Mouse (Mus musculus) heart, embryonic 14.5 days (tissue): Measurements from ENCODE around the gene Tnfrsf1b. TPM values are rescaled to one million over a fixed set of nuclear protein-coding genes. Genes with fewer than 3 reads are reported as not detected.
A peak's percentile ranks its signal among the peaks of the same experiment; 100 is the strongest.

Experiments
- ATAC-seq: fragments of 200-750 bp; cut with Nextera tagmentation; 2 replicates; pipeline ENCODE4 v1.8.0; 2017; ENCODE audit warnings: low read depth, moderate TSS enrichment; ENCODE audit not compliant: insufficient number of reproducible peaks, insufficient read depth, low FRiP score
- H3K27ac ChIP-seq, 2 experiments: fragments of 200-500 bp in 1 of 2; fragments of 300-500 bp in 1 of 2; sonication (generic) in 1 of 2; replicated peaks in 1 of 2; 2 replicates each; pipeline ENCODE4 v1.5.1; 2012 to 2014; ENCODE audit warnings: low read depth in 2 of 2, low read length in 2 of 2, control low read depth in 1 of 2, mild to moderate bottlenecking in 1 of 2, mixed read lengths in 1 of 2; ENCODE audit not compliant: control insufficient read depth in 1 of 2, insufficient read depth in 1 of 2
- H3K27me3 ChIP-seq: fragments of 300-500 bp; sonication (generic); 2 replicates; pipeline ENCODE4 v1.6.1; 2014; ENCODE audit warnings: mild to moderate bottlenecking, low read length, control low read depth; ENCODE audit not compliant: control insufficient read depth, insufficient read depth
- H3K36me3 ChIP-seq: fragments of 300-500 bp; sonication (generic); 2 replicates; pipeline ENCODE4 v1.6.1; 2014; ENCODE audit warnings: mild to moderate bottlenecking, control low read depth, low read length, mixed read lengths; ENCODE audit not compliant: control insufficient read depth, insufficient read depth
- H3K4me1 ChIP-seq, 2 experiments: fragments of 200-500 bp in 1 of 2; fragments of 300-500 bp in 1 of 2; sonication (generic) in 1 of 2; 2 replicates each; pipeline ENCODE4 v1.6.1; 2012 to 2014; ENCODE audit warnings: low read length in 2 of 2, control low read depth in 1 of 2, mixed read lengths in 1 of 2; ENCODE audit not compliant: control insufficient read depth in 2 of 2, insufficient read depth in 2 of 2
- H3K4me2 ChIP-seq: fragments of 300-500 bp; sonication (generic); 2 replicates; pipeline ENCODE4 v1.6.1; 2014; ENCODE audit warnings: mild to moderate bottlenecking, low read length
- H3K4me3 ChIP-seq, 2 experiments: fragments of 200-500 bp in 1 of 2; fragments of 300-500 bp in 1 of 2; sonication (generic) in 1 of 2; 2 replicates each; pipeline ENCODE4 v1.5.1; 2012 to 2014; ENCODE audit warnings: low read length in 2 of 2, mild to moderate bottlenecking in 2 of 2, control low read depth in 1 of 2, low read depth in 1 of 2, moderate library complexity in 1 of 2; ENCODE audit not compliant: control insufficient read depth in 1 of 2, insufficient read depth in 1 of 2
- H3K9ac ChIP-seq: fragments of 300-500 bp; sonication (generic); 2 replicates; pipeline ENCODE4 v1.6.1; 2014; ENCODE audit warnings: mild to moderate bottlenecking, low read length
- H3K9me3 ChIP-seq: fragments of 300-500 bp; sonication (generic); 2 replicates; pipeline ENCODE4 v1.6.1; 2016; ENCODE audit warnings: low read length, control low read depth; ENCODE audit not compliant: control insufficient read depth
- WGBS: fragments of 180-500 bp; shearing (Covaris S2); extraction: QIAGEN DNeasy Blood & Tissue Kit; methylation state at CpG from one replicate; pipeline ENCODE4 v1.1.7; 2014; 5-methylcytosine and 5-hydroxymethylcytosine counted together
- polyA plus RNA-seq: library from polyadenylated mRNA; unstranded; fragments of >200 nt; fragmentation: Nextera tagmentation; extraction: Ambion mirVana; gene quantifications from 2 replicates; pipeline ENCODE4 v1.2.1, GENCODE M21; 2014

Gene Tnfrsf1b
- polyA plus RNA-seq, 1 experiment from 2014 or later, result 3.4 TPM

GRCm38 (mm10) chr4:145278724-145279370 is 32.2 kb upstream of the Tnfrsf1b start:
- Histone ChIP-seq H3K9ac (no peak overlapping the region), H3K4me2 (no peak overlapping the region), H3K4me1 (no peaks in the 10 kb centered on the region), H3K9me3 (no peaks in the 10 kb centered on the region), H3K27ac (no peak overlapping the region), H3K27me3 (no peaks in the 10 kb centered on the region), H3K36me3 (no peaks in the 10 kb centered on the region), H3K4me3 (no peak overlapping the region)
- WGBS, result 62% methylated on average over 3 of the region's 3 CpGs
- ATAC-seq, result no peak; the same call in 1 of the 2 replicates

GRCm38 (mm10) chr4:145278231-145278630 is 31.6 kb upstream of the Tnfrsf1b start:
- Histone ChIP-seq H3K36me3 (no peaks in the 10 kb centered on the region), H3K27ac (no peak overlapping the region), H3K27me3 (no peaks in the 10 kb centered on the region), H3K9me3 (no peaks in the 10 kb centered on the region), H3K9ac (no peak overlapping the region), H3K4me1 (no peaks in the 10 kb centered on the region), H3K4me2 (no peak overlapping the region), H3K4me3 (no peak overlapping the region)
- 93% methylated on average over 2 of the region's 2 CpGs for WGBS
- ATAC-seq, result no peak

GRCm38 (mm10) chr4:145276368-145277249 is 29.9 kb upstream of the Tnfrsf1b start:
- Histone ChIP-seq H3K4me3 (no peak overlapping the region), H3K4me2 (no peak overlapping the region), H3K4me1 (no peaks in the 10 kb centered on the region), H3K27me3 (no peaks in the 10 kb centered on the region), H3K27ac (no peak overlapping the region), H3K9me3 (no peaks in the 10 kb centered on the region), H3K36me3 (no peaks in the 10 kb centered on the region), H3K9ac (no peak overlapping the region)
- WGBS, result 89% methylated on average over 6 of the region's 6 CpGs
- no peak for ATAC-seq

- Histone ChIP-seq H3K27ac (no peak overlapping the region), H3K36me3 (no peaks in the 10 kb centered on the region), H3K4me3 (no peak overlapping the region), H3K9ac (no peak overlapping the region), H3K4me1 (no peaks in the 10 kb centered on the region), H3K9me3 (no peaks in the 10 kb centered on the region), H3K4me2 (no peak overlapping the region), H3K27me3 (no peaks in the 10 kb centered on the region)
- 89% methylated on average over 5 of the region's 5 CpGs for WGBS
- no peak for ATAC-seq
Observed at GRCm38 (mm10) chr4:145274887-145275286, 28.2 kb upstream of the Tnfrsf1b start.

- H3K9ac ChIP-seq, result no peak overlapping the region
- H3K27me3 ChIP-seq, result no peaks in the 10 kb centered on the region
- no peaks in the 10 kb centered on the region for H3K9me3 ChIP-seq
- H3K4me3 ChIP-seq, result no peak overlapping the region
- no peak overlapping the region for H3K4me2 ChIP-seq
- H3K4me1 ChIP-seq, result no peaks in the 10 kb centered on the region
- no peak overlapping the region for H3K27ac ChIP-seq
- ATAC-seq, result no peak
- H3K36me3 ChIP-seq, result no peaks in the 10 kb centered on the region
- 69% methylated on average over 5 of the region's 5 CpGs for WGBS
Observed at GRCm38 (mm10) chr4:145273923-145274322, 27.3 kb upstream of the Tnfrsf1b start.

GRCm38 (mm10) chr4:145272763-145273162 is 26.1 kb upstream of the Tnfrsf1b start:
- no peaks in the 10 kb centered on the region for H3K4me1 ChIP-seq
- H3K27me3 ChIP-seq, result no peaks in the 10 kb centered on the region
- no peak for ATAC-seq
- H3K4me2 ChIP-seq, result no peak overlapping the region
- H3K9me3 ChIP-seq, result no peaks in the 10 kb centered on the region
- peak overlapping the region in 1 of 2 experiments; percentile 28; a peak in 1 of 4 replicates for H3K27ac ChIP-seq
- WGBS, result 45% methylated on average over 1 of the region's 1 CpGs
- H3K4me3 ChIP-seq, result no peak overlapping the region
- H3K36me3 ChIP-seq, result no peaks in the 10 kb centered on the region
- H3K9ac ChIP-seq, result no peak overlapping the region

GRCm38 (mm10) chr4:145271634-145272033 is 25.0 kb upstream of the Tnfrsf1b start:
- no peak overlapping the region for H3K27ac ChIP-seq
- H3K9ac ChIP-seq, result no peak overlapping the region
- WGBS, result 77% methylated on average over 4 of the region's 4 CpGs
- H3K9me3 ChIP-seq, result no peaks in the 10 kb centered on the region
- no peaks in the 10 kb centered on the region for H3K27me3 ChIP-seq
- H3K36me3 ChIP-seq, result no peaks in the 10 kb centered on the region
- ATAC-seq, result no peak
- H3K4me2 ChIP-seq, result no peak overlapping the region
- H3K4me3 ChIP-seq, result no peak overlapping the region
- no peaks in the 10 kb centered on the region for H3K4me1 ChIP-seq
